Mouse (Mus musculus) midbrain, embryonic 16.5 days (tissue): ENCODE data around the gene Lenep. TPM values are rescaled to one million over a fixed set of nuclear protein-coding genes. Genes with fewer than 3 reads are reported as not detected.

ENCODE experiments used
- ATAC-seq: fragments of 200-750 bp; cut with Nextera tagmentation; 2 replicates; pipeline ENCODE4 v1.8.0; 2017; ENCODE audit warnings: moderate TSS enrichment
- H3K27ac ChIP-seq: fragments of 300-500 bp; sonication (generic); 2 replicates; pipeline ENCODE4 v1.5.1; 2014; ENCODE audit warnings: mild to moderate bottlenecking, low read length, mixed read lengths
- H3K27me3 ChIP-seq: fragments of 300-500 bp; sonication (generic); 2 replicates; pipeline ENCODE4 v1.6.1; 2014; ENCODE audit warnings: low read depth, low read length, mixed read lengths; ENCODE audit not compliant: control insufficient read depth, insufficient read depth
- H3K36me3 ChIP-seq: fragments of 300-500 bp; sonication (generic); 2 replicates; pipeline ENCODE4 v1.6.1; 2014; ENCODE audit warnings: mild to moderate bottlenecking, low read length, moderate library complexity, mixed read lengths; ENCODE audit not compliant: control insufficient read depth, insufficient read depth
- H3K4me1 ChIP-seq: fragments of 300-500 bp; sonication (generic); 2 replicates; pipeline ENCODE4 v1.6.1; 2014; ENCODE audit warnings: mild to moderate bottlenecking, low read length, mixed read lengths; ENCODE audit not compliant: control insufficient read depth, insufficient read depth
- H3K4me2 ChIP-seq: fragments of 300-500 bp; sonication (generic); 2 replicates; pipeline ENCODE4 v1.6.1; 2014; ENCODE audit warnings: mild to moderate bottlenecking, low read length, mixed read lengths
- H3K4me3 ChIP-seq: fragments of 300-500 bp; sonication (generic); 2 replicates; pipeline ENCODE4 v1.5.1; 2014; ENCODE audit warnings: low read depth, mild to moderate bottlenecking, low read length, moderate library complexity, mixed read lengths
- H3K9ac ChIP-seq: fragments of 300-500 bp; sonication (generic); 2 replicates; pipeline ENCODE4 v1.6.1; 2014; ENCODE audit warnings: low read depth, low read length, mixed read lengths
- H3K9me3 ChIP-seq: fragments of 300-500 bp; sonication (generic); replicated peaks from 2 replicates; pipeline ENCODE4 v1.6.1; 2014; ENCODE audit warnings: mild to moderate bottlenecking, low read length, mixed read lengths; ENCODE audit not compliant: control insufficient read depth, poor library complexity, severe bottlenecking
- WGBS: fragments of 180-500 bp; shearing (Covaris S2); extraction: QIAGEN DNeasy Blood & Tissue Kit; methylation state at CpG from one replicate; pipeline ENCODE4 v1.1.7; 2014; 5-methylcytosine and 5-hydroxymethylcytosine counted together
- polyA plus RNA-seq: library from polyadenylated mRNA; unstranded; fragments of >200 nt; fragmentation: Nextera tagmentation; extraction: Ambion mirVana; gene quantifications from 2 replicates; pipeline ENCODE4 v1.2.1, GENCODE M21; 2015

Lenep gene
- polyA plus RNA-seq, 1 experiment from 2014 or later = not detected

DNA sequence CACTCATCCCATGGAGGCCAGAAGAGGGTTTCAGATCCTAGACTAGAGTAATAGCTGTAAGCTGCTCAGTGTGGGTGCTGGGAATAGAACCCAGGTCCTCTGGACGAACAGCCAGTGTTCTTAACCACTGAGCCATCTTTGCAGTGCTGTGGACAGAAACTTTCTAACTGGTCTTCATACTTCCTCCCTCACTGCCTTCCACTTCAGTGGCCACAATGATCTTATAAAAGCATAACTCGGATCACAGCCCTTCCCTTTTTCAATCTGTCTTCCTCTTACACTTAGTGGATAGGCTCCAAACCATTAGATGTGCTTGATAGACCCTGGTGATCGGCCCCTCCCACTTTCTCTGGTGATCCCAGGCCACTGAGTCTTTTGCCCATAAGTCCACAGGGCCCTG is 42.4 kb downstream of the Lenep start:
- Histone ChIP-seq H3K4me3 (no peak overlapping the region), H3K4me1 (no peaks in the 10 kb centered on the region), H3K9me3 (no peaks in the 10 kb centered on the region), H3K9ac (no peak overlapping the region), H3K4me2 (no peak overlapping the region), H3K27ac (no peak overlapping the region), H3K27me3 (no peaks in the 10 kb centered on the region), H3K36me3 (no peaks in the 10 kb centered on the region)
- 81% methylated on average over 3 of the region's 3 CpGs for WGBS
- ATAC-seq = no peak

DNA sequence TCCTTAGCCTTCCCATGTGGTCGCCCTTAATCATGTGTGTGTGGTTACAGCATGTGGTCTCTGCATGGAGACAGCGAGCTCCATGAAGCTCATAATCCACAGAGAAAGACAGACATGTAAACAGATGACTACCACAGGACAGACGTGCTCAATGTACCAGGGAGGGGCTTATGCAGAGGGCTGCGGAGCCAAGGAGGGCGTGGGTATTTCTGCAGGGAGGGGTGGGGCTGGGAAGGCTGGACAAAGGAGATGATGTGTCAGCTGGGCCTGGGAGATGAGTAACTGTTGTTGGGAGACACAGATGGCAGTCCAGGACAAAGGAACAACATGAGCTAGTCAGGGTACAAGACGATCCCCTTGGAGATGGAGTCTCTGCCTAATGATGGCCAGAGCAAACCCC is 43.0 kb downstream of the Lenep start:
- no peak for ATAC-seq

DNA sequence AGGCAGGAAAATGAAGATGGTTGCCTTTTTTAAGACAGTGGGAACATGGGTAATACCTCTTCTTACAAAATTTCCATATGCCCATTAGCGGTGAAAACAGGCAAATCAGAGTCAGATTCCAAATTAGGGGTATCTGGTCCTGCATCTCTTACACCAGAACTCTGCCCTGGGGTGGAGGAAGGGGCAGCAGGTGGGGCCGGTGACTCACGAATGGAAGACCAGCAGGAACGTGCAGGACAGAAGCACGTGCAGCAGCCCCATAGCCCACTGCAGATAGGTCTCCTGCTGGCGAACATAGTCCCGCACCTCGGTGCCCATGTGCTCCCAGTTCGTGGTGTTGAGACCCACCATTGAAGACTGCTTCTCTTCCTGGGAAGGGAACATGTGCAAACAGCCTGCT is 46.6 kb downstream of the Lenep start:
- ATAC-seq = no peak
- no peaks in the 10 kb centered on the region for H3K36me3 ChIP-seq
- no peak overlapping the region for H3K9ac ChIP-seq
- H3K27ac ChIP-seq = no peak overlapping the region
- WGBS = 73% methylated on average over 9 of the region's 9 CpGs
- H3K27me3 ChIP-seq = peaks cover 3% of the 10 kb centered on the region; the same call in 1 of the 2 replicates
- H3K4me2 ChIP-seq = no peak overlapping the region
- H3K4me1 ChIP-seq = 0 out of 2 replicates have a peak, but pooled peaks cover 3% of the 10 kb centered on the region
- no peak overlapping the region for H3K4me3 ChIP-seq
- H3K9me3 ChIP-seq = no peaks in the 10 kb centered on the region

More for the DNA sequence above, 43.0 kb downstream of the Lenep start:
- no peak overlapping the region for H3K27ac ChIP-seq
- H3K4me2 ChIP-seq = no peak overlapping the region
- H3K36me3 ChIP-seq = no peaks in the 10 kb centered on the region
- H3K9ac ChIP-seq = no peak overlapping the region
- H3K9me3 ChIP-seq = no peaks in the 10 kb centered on the region
- H3K4me1 ChIP-seq = no peaks in the 10 kb centered on the region
- no peaks in the 10 kb centered on the region for H3K27me3 ChIP-seq
- H3K4me3 ChIP-seq = no peak overlapping the region
- 69% methylated on average over 6 of the region's 6 CpGs for WGBS

DNA sequence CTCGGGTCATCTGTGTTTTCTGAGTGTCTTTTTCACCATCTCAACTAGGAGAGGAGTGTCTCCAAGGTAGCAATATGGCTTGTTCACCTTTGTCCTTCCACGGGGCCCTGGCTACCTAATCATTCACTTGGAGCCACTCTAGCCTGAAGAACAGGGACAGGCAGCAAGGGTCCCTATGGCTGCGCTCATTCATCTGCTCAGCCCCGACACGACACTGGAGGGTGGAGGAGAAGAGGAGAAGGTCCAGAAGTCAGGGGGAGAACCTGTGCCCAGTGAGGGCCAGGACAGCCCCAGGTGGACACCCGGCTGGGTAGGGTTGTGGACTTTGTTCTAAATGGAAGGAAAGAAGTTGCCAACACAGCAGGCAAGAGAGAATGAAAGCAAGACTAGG is 47.1 kb downstream of the Lenep start:
- 82% methylated on average over 6 of the region's 6 CpGs for WGBS
- ATAC-seq = no peak
- Histone ChIP-seq H3K4me2 (no peak overlapping the region), H3K9me3 (no peaks in the 10 kb centered on the region), H3K4me1 (peaks cover 6% of the 10 kb centered on the region; the same call in 1 of the 2 replicates), H3K9ac (no peak overlapping the region), H3K4me3 (no peak overlapping the region), H3K27ac (no peak overlapping the region), H3K36me3 (no peaks in the 10 kb centered on the region), H3K27me3 (peaks cover 3% of the 10 kb centered on the region; the same call in 1 of the 2 replicates)

DNA sequence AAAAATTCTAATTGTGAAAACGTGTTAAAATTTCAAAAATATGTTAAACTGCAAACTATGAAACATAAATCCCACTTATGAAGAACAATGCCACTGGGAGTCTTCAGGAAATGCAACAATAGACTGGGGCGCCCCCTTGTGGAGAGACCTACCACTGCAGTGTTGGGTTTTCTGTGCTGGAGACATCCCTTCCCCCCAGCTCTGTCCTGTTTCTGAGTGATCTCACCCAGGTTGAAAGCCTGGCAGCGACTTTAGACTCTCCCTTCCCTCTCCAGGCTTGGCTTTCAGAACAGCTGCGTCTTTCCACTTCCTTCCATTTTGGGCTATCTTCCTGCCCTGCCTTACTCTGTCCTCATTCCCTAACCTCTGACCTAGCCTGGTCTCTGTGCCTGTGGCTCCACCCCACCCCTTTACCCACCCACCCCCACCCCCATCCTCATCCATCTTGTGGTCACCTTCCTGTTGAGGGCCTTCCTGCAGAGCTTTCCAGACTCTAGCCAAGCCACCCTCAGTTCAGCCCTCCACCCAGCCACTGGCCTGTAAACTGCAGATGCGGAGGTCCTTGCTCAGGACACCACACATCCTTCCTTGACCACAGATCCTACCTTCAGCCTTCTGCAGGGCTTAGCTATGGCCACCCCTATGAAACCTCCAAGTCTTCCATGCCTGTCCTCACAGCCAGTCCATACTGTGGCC is 47.6 kb downstream of the Lenep start:
- Histone ChIP-seq H3K9me3 (no peaks in the 10 kb centered on the region), H3K9ac (no peak overlapping the region), H3K27me3 (peaks cover 3% of the 10 kb centered on the region; the same call in 1 of the 2 replicates), H3K4me1 (peaks cover 8% of the 10 kb centered on the region; the same call in 1 of the 2 replicates), H3K4me3 (no peak overlapping the region), H3K27ac (no peak overlapping the region), H3K4me2 (no peak overlapping the region), H3K36me3 (no peaks in the 10 kb centered on the region)
- ATAC-seq = no peak
- 20% methylated on average over 5 of the region's 5 CpGs for WGBS

DNA sequence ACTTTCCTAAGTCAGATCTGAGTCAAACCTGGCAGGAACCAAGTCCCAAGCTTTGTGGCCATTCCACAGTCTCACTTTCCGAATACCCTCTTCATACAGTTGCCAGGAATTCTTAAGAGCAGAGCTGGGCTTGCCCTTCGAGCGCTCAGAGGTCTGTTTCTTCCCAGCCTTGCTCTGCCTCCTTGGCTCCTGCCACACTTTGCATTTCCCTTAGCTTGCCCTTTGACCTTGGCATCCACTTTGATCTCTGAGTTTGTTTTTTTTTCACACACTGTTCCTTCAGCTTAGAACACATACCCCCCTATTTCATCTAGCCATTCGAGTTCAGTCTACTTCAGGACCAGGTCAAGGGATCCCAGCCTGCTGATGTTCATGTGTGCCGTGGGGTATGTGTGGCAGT is 51.3 kb downstream of the Lenep start:
- no peak overlapping the region for H3K4me2 ChIP-seq
- ATAC-seq = no peak

More for the DNA sequence above, 51.3 kb downstream of the Lenep start:
- Histone ChIP-seq H3K27me3 (peaks cover 3% of the 10 kb centered on the region; the same call in 1 of the 2 replicates), H3K27ac (no peak overlapping the region), H3K4me3 (no peak overlapping the region), H3K36me3 (no peaks in the 10 kb centered on the region), H3K4me1 (peaks cover 14% of the 10 kb centered on the region; the same call in 1 of the 2 replicates), H3K9me3 (no peaks in the 10 kb centered on the region), H3K9ac (no peak overlapping the region)
- WGBS = 71% methylated on average over 5 of the region's 5 CpGs

Other genes starting within 250 kb of the Lenep start
- 59.1 and 65.9 TPM in 2 replicates for gene Hcn3, start 242.6 kb downstream of the Lenep start, polyA plus RNA-seq
- 15.9 and 19.7 TPM in 2 replicates for gene Clk2, start 238.0 kb downstream of the Lenep start, polyA plus RNA-seq
- 145 and 152 TPM in 2 replicates for gene Scamp3, start 225.3 kb downstream of the Lenep start, polyA plus RNA-seq
- 31.8 and 33.6 TPM in 2 replicates for gene Fam189b, start 219.7 kb downstream of the Lenep start, polyA plus RNA-seq
- 46.4 and 49.0 TPM in 2 replicates for gene Gba, start 199.9 kb downstream of the Lenep start, polyA plus RNA-seq
- gene Thbs3, start 187.6 kb downstream of the Lenep start, polyA plus RNA-seq = 52.2 and 53.6 TPM in 2 replicates
- 145 and 150 TPM in 2 replicates for gene Mtx1, start 175.7 kb downstream of the Lenep start, polyA plus RNA-seq
- 0.57 and 1.5 TPM in 2 replicates for gene Muc1, start 173.7 kb downstream of the Lenep start, polyA plus RNA-seq
- gene Krtcap2, start 156.8 kb downstream of the Lenep start, polyA plus RNA-seq = 195 TPM in 2 replicates
- 90.3 and 91.2 TPM in 2 replicates for gene Trim46, start 156.5 kb downstream of the Lenep start, polyA plus RNA-seq
- 60.4 and 64.5 TPM in 2 replicates for gene Dpm3, start 143.4 kb downstream of the Lenep start, polyA plus RNA-seq
- 40.2 and 41.3 TPM in 2 replicates for gene Slc50a1, start 132.2 kb downstream of the Lenep start, polyA plus RNA-seq
- gene Efna1, start 121.7 kb downstream of the Lenep start, polyA plus RNA-seq = 6.8 and 7.4 TPM in 2 replicates
- 40.5 and 59.0 TPM in 2 replicates for gene Efna3, start 79.8 kb downstream of the Lenep start, polyA plus RNA-seq
- gene Efna4, start 64.8 kb downstream of the Lenep start, polyA plus RNA-seq = 3.7 and 4.2 TPM in 2 replicates
- gene Adam15, start 52.8 kb downstream of the Lenep start, polyA plus RNA-seq = 60.6 and 78.2 TPM in 2 replicates
- gene Dcst2, start 40.8 kb downstream of the Lenep start, polyA plus RNA-seq = 0.09 and 0.25 TPM in 2 replicates
- gene Dcst1, start 37.5 kb downstream of the Lenep start, polyA plus RNA-seq = 0.96 and 0.98 TPM in 2 replicates
- gene Zbtb7b, start 8.0 kb downstream of the Lenep start, polyA plus RNA-seq = 0.49 and 0.61 TPM in 2 replicates
- gene Flad1, start 9.1 kb upstream of the Lenep start, polyA plus RNA-seq = 35.4 and 39.1 TPM in 2 replicates
- 77.1 and 86.2 TPM in 2 replicates for gene Cks1b, start 15.6 kb upstream of the Lenep start, polyA plus RNA-seq
- 13.2 and 14.9 TPM in 2 replicates for gene Shc1, start 15.7 kb upstream of the Lenep start, polyA plus RNA-seq
- gene Pygo2, start 27.4 kb upstream of the Lenep start, polyA plus RNA-seq = 47.6 and 48.7 TPM in 2 replicates
- gene Pbxip1, start 33.9 kb upstream of the Lenep start, polyA plus RNA-seq = 14.4 and 18.5 TPM in 2 replicates
- 129 and 142 TPM in 2 replicates for gene Pmvk, start 51.7 kb upstream of the Lenep start, polyA plus RNA-seq
- gene Kcnn3, start 117.4 kb upstream of the Lenep start, polyA plus RNA-seq = 9.2 and 10.0 TPM in 2 replicates